Mouse (Mus musculus): ENCODE measurements at regions not wholly inside any gene's neighbourhood (a gene's known extent, or its start where the extent isn't known, plus 50 kb on each side); places are given as distances from the start of the nearest gene placed in this dataset.

- DNase-seq (ENCODE audit: inconsistent ontology term): no peak
Observed at GRCm38 (mm10) chr7:76142455-76142854, 87.2 kb upstream of the Agbl1 start.

- no peak for DNase-seq (ENCODE audit: inconsistent ontology term)
Observed at GRCm38 (mm10) chr7:76146385-76146784, 83.3 kb upstream of the Agbl1 start.

- DNase-seq (ENCODE audit: inconsistent ontology term): no peak
Observed at GRCm38 (mm10) chr7:76156869-76157268, 72.8 kb upstream of the Agbl1 start.

- no peak for DNase-seq (ENCODE audit: inconsistent ontology term)
Observed at GRCm38 (mm10) chr7:76164191-76164590, 65.5 kb upstream of the Agbl1 start.

GRCm38 (mm10) chr7:76164735-76165630, 64.7 kb upstream of the Agbl1 start:
- DNase-seq (ENCODE audit: inconsistent ontology term): no peak

- DNase-seq (ENCODE audit: inconsistent ontology term): no peak
Observed at GRCm38 (mm10) chr7:76170481-76170880, 59.2 kb upstream of the Agbl1 start.

- DNase-seq (ENCODE audit: inconsistent ontology term): no peak
Observed at GRCm38 (mm10) chr7:76176235-76176634, 53.5 kb upstream of the Agbl1 start.

GRCm38 (mm10) chr7:76177420-76177819, 52.3 kb upstream of the Agbl1 start:
- peak; percentile 3 for DNase-seq (ENCODE audit: inconsistent ontology term)
